Mouse (Mus musculus) embryonic facial prominence, embryonic 10.5 days (tissue): Measurements from ENCODE around the gene Med12l. TPM values are rescaled to one million over a fixed set of nuclear protein-coding genes. Genes with fewer than 3 reads are reported as not detected.

Experiments
- DNase-seq: peaks from one replicate; pipeline ENCODE4 v3.0.0-alpha.2; 2017; ENCODE audit warnings: low spot score
- H3K27ac ChIP-seq: fragments of 300-500 bp; sonication (generic); replicated peaks from 2 replicates; pipeline ENCODE4 v1.5.1; 2016; ENCODE audit warnings: mild to moderate bottlenecking
- H3K27me3 ChIP-seq: fragments of 300-500 bp; sonication (generic); replicated peaks from 2 replicates; pipeline ENCODE4 v1.6.1; 2016; ENCODE audit warnings: low read depth, mild to moderate bottlenecking; ENCODE audit not compliant: poor library complexity, severe bottlenecking
- H3K36me3 ChIP-seq: fragments of 300-500 bp; sonication (generic); replicated peaks from 2 replicates; pipeline ENCODE4 v1.6.1; 2016; ENCODE audit warnings: mild to moderate bottlenecking, moderate library complexity
- H3K4me1 ChIP-seq: fragments of 300-500 bp; sonication (generic); 2 replicates; pipeline ENCODE4 v1.6.1; 2016
- H3K4me3 ChIP-seq: fragments of 300-500 bp; sonication (generic); 2 replicates; pipeline ENCODE4 v1.5.1; 2016; ENCODE audit warnings: mild to moderate bottlenecking, moderate library complexity
- H3K9me3 ChIP-seq: fragments of 300-500 bp; sonication (generic); 2 replicates; pipeline ENCODE4 v1.6.1; 2016; ENCODE audit warnings: mild to moderate bottlenecking
- WGBS: fragments of 180-500 bp; shearing (Covaris S2); methylation state at CpG from one replicate; pipeline ENCODE4 v1.1.7; 2016; 5-methylcytosine and 5-hydroxymethylcytosine counted together
- polyA plus RNA-seq: library from polyadenylated mRNA; unstranded; fragments of >200 nt; fragmentation: Nextera tagmentation; extraction: Ambion mirVana; gene quantifications from 2 replicates; pipeline ENCODE4 v1.2.1, GENCODE M21; 2016

The Med12l gene
- polyA plus RNA-seq, 1 experiment from 2014 or later = 2.0 TPM

DNA sequence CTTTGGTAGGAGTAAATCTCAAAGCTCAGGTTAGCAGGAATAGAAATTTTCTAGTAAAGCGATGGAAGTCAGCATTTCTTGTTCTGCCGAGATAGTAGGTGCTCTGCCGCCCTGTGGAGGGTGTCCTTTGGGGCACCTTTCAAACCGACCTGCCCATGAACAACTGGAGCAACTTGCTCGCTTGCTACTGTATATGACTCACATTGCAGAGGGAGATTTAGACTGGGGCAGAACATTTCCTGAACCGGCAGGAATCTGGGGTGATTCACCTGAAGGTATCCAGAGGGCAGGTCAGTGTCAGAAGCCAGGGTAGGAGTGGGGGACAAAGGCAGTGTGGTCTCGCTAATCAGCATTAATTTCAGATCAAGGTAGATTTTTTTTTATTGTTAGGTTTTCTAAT lies 189.3 kb downstream of the Med12l start, which contains the start of gene Gpr87:
Gene Gpr87, minus strand, starts transcription at position 167 of the 400 bp plus-strand sequence.
- no peaks in the 10 kb centered on the region for H3K36me3 ChIP-seq
- no peak within 1 kb of the TSS for H3K4me3 ChIP-seq
- no peak within 1 kb of the TSS for H3K27ac ChIP-seq
- no peaks in the 10 kb centered on the region for H3K4me1 ChIP-seq
- no peak for DNase-seq
- H3K27me3 ChIP-seq = no peaks in the 10 kb centered on the region
- 84% methylated on average over 7 of the region's 7 CpGs for WGBS
- no peaks in the 10 kb centered on the region for H3K9me3 ChIP-seq

DNA sequence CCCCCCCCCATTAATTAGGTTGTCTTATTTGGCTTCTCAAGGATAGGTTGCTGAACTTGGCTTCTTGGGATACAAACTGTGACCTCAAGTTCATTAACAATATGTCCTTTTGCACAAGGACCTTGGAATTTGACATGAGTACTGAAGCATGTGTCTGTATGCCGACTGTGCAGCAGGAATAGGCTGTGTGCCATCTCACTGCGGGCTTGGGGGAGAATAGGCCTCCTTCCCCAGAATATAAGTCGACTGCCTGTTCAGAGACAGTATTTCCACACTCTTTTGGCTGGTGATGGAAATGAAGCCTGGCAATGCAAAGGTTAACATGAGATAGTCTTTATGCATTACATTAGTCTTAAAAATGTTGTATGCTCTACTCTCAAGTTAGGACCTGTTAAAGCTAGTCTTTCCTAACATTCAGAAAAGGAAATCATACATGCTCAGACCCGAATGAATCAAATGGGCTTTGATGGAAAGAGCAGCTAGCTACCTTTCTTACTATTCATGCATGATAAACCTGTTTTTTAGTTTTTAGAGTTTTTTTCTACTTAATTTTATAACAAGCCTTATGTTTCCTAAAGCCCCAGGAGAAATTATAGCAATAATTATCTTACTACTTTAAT lies 191.8 kb downstream of the Med12l start:
- DNase-seq = no peak
- Histone ChIP-seq H3K9me3 (no peaks in the 10 kb centered on the region), H3K27ac (no peak overlapping the region), H3K27me3 (no peaks in the 10 kb centered on the region), H3K4me1 (no peaks in the 10 kb centered on the region), H3K36me3 (no peaks in the 10 kb centered on the region), H3K4me3 (no peak overlapping the region)
- 87% methylated on average over 4 of the region's 4 CpGs for WGBS

DNA sequence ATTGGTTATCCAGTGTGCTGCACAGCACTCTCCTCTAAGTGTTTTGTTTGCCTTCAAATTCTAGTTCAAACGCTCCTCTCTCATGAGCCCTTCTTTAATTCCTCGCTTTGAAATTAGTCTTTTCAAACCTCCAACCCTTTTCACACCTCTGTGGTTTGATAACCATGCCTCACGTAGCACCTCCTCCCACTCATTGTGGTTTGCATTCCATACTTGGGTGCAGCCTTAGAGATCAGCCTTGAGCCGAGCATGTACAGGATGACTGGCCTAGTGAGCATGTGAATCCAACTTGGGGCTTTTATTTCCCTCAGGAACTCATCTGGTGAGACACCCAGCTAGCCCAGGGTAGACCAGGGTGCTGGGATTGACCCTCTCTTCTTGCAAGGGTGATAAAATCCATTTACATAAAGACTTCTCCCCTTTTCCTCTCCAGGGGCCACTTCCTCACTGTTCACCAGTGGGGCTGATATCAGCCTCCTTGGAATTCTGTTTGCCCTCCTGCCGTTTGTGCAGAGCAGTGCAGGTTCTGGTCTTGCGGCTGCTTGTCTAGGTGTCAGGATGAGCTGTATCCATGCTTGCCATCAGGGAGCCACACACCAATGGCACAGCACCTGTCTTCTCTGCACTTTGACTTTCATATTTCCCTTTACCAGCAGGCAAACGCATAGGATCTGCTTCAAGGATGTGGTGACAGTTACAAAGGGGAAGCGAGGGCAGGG lies 198.3 kb downstream of the Med12l start:
- Histone ChIP-seq H3K9me3 (no peaks in the 10 kb centered on the region), H3K4me3 (no peak overlapping the region), H3K27ac (no peak overlapping the region), H3K36me3 (no peaks in the 10 kb centered on the region), H3K27me3 (no peaks in the 10 kb centered on the region), H3K4me1 (peaks cover 4% of the 10 kb centered on the region; the same call in 1 of the 2 replicates)
- WGBS = 85% methylated on average over 8 of the region's 8 CpGs
- no peak for DNase-seq

DNA sequence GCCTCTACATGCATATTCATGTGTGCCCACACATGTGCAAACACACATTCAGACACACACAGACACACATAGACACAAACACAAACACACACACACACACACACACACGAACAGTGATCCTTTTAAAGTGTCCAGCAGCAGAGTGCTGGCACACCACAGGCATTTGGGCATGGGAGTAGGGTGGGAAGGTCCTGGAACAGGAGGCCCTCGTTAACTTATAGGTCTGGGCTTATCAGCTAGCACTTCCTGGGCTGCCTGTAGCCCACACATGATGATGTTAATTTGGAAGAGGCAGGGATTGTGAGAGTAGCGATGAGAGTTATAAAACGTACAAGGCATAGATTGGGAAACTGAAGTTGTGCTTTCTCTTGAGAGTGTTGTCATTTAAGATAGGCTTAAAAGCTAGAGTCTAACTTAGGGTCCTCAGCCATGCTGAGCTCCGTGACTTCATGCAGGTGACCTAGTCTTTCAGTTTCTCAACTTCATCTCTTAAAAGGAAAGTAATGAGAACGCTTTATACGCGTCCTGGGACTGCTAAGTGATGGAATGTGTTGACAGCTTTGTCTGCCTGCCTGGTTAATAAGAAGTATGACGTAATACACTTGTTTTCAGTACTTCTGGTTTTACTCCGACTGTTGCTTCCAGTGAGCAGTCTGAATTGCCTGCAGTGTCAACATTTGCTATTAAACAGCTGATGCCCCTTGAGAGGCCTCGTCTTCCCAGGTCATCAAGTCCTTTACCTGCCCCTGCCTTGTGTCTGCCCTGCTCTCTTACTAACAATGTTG lies 199.3 kb downstream of the Med12l start:
- H3K4me3 ChIP-seq = no peak overlapping the region
- H3K36me3 ChIP-seq = no peaks in the 10 kb centered on the region
- no peak overlapping the region for H3K27ac ChIP-seq
- H3K9me3 ChIP-seq = no peaks in the 10 kb centered on the region
- no peak for DNase-seq
- WGBS = 84% methylated on average over 11 of the region's 11 CpGs
- H3K4me1 ChIP-seq = peaks cover 4% of the 10 kb centered on the region; the same call in 1 of the 2 replicates
- no peaks in the 10 kb centered on the region for H3K27me3 ChIP-seq

DNA sequence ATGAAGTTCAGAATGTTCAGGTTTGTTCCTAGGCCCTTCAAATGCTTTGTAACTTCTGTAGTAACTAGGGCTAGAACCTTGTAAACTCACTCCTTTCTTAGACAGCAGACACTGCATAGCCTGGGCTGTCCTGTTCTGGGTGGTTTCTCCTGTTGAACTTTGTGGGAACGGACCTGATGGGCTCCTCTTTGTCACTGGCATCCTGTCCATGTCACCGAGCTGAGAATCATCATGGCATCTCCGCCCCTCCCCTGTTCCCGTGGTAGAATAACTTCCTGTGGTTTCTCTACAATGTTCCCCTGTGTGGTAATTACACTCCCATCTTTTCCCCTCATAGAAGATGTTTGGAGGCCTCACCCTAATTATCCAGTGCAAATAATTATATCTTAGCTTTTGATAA lies 200.3 kb downstream of the Med12l start:
- WGBS = 74% methylated on average over 4 of the region's 4 CpGs
- no peak overlapping the region for H3K27ac ChIP-seq
- DNase-seq = no peak

DNA sequence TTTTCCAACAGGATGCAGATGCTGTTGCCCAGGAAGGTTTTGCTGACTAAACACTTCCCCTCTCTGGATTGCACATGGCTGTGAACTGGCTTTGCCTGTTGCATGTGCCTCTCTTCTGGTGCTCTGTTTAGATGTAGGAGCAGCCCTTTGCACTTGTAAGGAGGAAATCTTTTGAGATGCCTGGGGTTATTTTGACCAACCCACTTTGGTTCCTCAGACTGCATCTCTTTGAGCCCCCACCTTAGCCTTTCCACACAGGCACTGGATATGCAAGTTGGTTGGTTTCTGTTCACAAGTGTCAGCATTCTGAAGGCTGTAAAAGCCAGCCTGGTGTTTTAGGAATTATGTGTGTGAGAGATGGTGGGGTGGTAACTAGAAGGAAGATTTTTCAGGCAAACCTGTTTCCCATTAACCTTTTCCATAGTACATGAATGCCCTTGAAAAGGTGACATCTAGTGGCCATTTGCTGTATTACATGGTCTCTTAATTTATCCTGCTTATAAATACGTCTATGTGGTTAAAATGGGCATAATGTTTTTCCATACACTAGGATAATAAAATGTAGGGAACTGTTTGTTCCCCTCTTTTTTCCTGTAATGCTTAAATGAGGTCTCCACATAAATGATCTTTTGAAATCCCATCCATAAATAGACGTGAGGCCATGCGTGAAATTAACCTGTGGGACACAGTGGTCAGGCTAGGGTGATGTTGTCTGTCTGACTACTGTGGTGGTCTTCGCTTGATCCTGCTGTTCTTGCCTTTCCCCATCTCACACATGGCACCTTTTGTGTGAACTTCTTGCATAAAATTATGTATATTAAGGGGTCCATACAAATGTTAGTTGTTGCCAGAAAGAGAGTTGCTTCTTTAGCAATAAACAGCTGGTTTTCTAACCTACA lies 203.3 kb downstream of the Med12l start:
- Histone ChIP-seq H3K4me1 (peaks cover 4% of the 10 kb centered on the region; the same call in 1 of the 2 replicates), H3K27ac (no peak overlapping the region; the same call in 1 of the 2 replicates), H3K4me3 (no peak overlapping the region), H3K36me3 (no peaks in the 10 kb centered on the region), H3K27me3 (no peaks in the 10 kb centered on the region), H3K9me3 (no peaks in the 10 kb centered on the region)
- peak; percentile 18 for DNase-seq
- 65% methylated on average over 4 of the region's 4 CpGs for WGBS

More for the DNA sequence above, 200.3 kb downstream of the Med12l start:
- Histone ChIP-seq H3K27me3 (no peaks in the 10 kb centered on the region), H3K4me3 (no peak overlapping the region), H3K9me3 (no peaks in the 10 kb centered on the region), H3K36me3 (no peaks in the 10 kb centered on the region), H3K4me1 (peaks cover 4% of the 10 kb centered on the region; the same call in 1 of the 2 replicates)

DNA sequence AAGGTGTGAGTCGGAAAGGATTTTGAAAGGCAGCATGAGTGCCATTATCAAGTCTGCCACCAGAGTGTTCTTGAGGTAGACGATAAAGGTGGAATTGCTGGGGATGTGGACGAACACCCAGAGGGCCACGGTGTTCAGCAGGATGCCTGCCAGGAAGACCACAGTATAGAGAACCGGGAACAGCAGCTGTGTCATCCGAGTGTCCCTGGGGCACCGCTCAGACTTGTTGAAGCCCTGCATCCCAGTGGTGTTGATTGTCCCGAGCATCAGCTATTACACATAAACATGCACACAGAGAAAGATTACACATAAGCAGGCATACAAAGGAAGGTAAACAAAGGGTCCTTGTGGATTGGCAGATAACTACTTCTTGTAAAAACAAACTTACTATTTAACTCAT lies 204.5 kb downstream of the Med12l start:
- no peak overlapping the region for H3K27ac ChIP-seq
- no peaks in the 10 kb centered on the region for H3K27me3 ChIP-seq
- H3K4me1 ChIP-seq = peaks cover 4% of the 10 kb centered on the region; the same call in 1 of the 2 replicates
- no peaks in the 10 kb centered on the region for H3K9me3 ChIP-seq
- no peak for DNase-seq
- no peak overlapping the region for H3K4me3 ChIP-seq
- WGBS = 67% methylated on average over 8 of the region's 8 CpGs
- no peaks in the 10 kb centered on the region for H3K36me3 ChIP-seq

DNA sequence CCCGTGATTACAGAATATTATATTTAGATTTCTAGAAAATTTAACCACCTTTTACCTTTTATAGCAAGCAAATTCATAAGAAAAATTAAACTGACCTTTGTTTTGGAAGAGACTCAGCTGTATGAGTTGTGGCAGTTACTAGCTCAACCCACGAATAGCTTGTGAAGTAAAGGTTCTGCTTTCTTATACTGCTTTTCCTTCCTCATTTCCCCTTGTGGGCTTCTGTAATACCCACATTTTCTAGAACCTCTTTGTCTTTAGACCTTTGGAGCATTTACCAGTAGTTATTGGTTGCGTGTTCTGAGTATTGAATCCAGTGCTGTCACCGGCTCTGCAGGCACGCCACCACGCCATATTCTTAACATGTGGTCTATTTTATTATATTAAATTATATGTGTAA lies 205.1 kb downstream of the Med12l start, which contains the start of gene P2ry13:
Gene P2ry13, minus strand, starts transcription at position 156 of the 400 bp plus-strand sequence.
- 91% methylated on average over 6 of the region's 6 CpGs for WGBS
- DNase-seq = no peak

DNA sequence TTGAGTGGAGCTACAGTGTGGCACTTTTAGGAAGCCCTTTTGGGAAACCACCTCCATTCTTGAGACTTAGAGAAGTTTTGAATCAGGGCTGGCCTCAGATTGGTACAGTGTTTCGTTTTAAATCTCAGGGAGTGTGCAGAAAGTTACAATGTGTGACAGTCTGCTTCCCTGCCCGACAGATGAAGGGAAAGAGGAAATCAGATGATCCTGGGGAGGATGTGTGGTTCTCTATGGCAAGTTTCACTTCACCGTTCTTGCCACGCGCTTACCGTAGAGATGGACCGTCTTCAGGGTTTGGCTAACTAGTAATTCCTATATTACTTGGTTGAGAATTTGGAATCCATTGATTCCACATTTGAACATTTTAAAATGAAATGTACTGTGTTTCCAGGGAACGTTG lies 206.2 kb downstream of the Med12l start:
- Histone ChIP-seq H3K36me3 (no peaks in the 10 kb centered on the region), H3K27me3 (no peaks in the 10 kb centered on the region), H3K4me3 (no peak overlapping the region), H3K4me1 (peaks cover 4% of the 10 kb centered on the region; the same call in 1 of the 2 replicates), H3K9me3 (no peaks in the 10 kb centered on the region), H3K27ac (no peak overlapping the region)
- WGBS = 85% methylated on average over 8 of the region's 8 CpGs
- no peak for DNase-seq

More for the DNA sequence above, 205.1 kb downstream of the Med12l start, which contains the start of gene P2ry13:
- Histone ChIP-seq H3K27ac (no peak within 1 kb of the TSS), H3K27me3 (no peaks in the 10 kb centered on the region), H3K4me3 (no peak within 1 kb of the TSS), H3K4me1 (peaks cover 4% of the 10 kb centered on the region; the same call in 1 of the 2 replicates), H3K9me3 (no peaks in the 10 kb centered on the region), H3K36me3 (no peaks in the 10 kb centered on the region)

DNA sequence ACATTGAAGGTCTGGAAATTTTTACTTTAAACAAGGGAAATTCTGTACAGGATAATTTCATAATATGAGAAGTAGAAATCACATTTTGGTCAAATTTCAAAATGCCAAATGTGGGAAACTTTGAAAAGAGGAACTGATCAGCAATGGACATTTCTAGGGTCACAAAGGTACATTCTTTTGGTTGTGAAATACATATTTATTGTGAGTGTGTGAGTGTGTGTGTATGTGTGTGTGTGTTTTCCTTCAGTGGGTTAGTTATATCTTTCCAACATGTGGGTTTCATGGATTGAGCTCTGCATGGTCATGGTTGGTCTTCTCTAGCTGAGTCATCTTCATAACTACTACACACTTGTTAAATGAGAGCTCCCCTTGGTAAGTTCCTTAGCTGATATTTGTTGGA lies 206.8 kb downstream of the Med12l start:
- Histone ChIP-seq H3K27me3 (no peaks in the 10 kb centered on the region), H3K27ac (no peak overlapping the region), H3K4me3 (no peak overlapping the region), H3K4me1 (peaks cover 4% of the 10 kb centered on the region; the same call in 1 of the 2 replicates), H3K9me3 (no peaks in the 10 kb centered on the region), H3K36me3 (no peaks in the 10 kb centered on the region)
- no peak for DNase-seq

DNA sequence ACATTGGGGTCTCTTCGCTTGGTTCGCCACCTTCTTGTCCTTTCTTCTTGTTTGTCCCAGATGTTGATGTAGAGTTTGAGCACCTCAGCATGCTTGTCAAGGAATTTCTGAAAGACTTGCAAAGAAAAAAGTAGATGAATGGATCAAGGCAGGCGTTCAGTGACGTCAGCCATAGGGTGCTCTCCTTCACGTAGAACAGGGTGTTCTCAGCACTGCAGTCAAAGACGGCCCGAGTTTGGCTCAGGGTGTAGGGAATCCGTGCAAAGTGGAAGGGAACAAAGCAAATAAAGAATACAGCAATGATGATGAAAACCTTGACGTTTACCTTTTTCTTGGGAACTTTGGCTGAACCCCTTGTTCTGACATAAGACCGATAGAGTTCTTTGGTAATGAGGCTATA lies 211.6 kb downstream of the Med12l start:
- 93% methylated on average over 10 of the region's 10 CpGs for WGBS
- no peaks in the 10 kb centered on the region for H3K9me3 ChIP-seq
- H3K27me3 ChIP-seq = no peaks in the 10 kb centered on the region
- H3K4me3 ChIP-seq = no peak overlapping the region
- H3K36me3 ChIP-seq = no peaks in the 10 kb centered on the region
- DNase-seq = no peak
- H3K27ac ChIP-seq = no peak overlapping the region
- no peaks in the 10 kb centered on the region for H3K4me1 ChIP-seq

DNA sequence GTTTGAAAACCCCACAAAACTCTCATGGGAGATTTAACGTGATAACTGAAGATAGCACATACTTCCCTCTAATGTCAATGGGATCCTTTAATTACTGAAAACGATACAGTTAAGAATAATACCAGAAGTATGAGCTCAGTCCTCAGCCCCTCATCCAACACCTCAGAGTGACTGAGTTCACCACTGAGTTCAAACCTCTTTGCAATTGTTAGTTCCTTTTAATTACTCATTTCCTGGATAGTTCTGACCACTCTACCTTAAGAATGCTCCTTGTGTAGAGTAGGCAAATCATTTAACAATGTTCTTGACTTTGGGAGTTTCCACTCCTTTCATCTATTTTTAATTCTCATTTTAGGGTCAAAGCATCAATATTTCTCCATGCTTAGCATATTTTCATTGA lies 213.7 kb downstream of the Med12l start:
- no peak overlapping the region for H3K4me3 ChIP-seq
- no peaks in the 10 kb centered on the region for H3K9me3 ChIP-seq
- H3K27me3 ChIP-seq = no peaks in the 10 kb centered on the region
- no peaks in the 10 kb centered on the region for H3K36me3 ChIP-seq
- 87% methylated on average over 2 of the region's 2 CpGs for WGBS
- H3K4me1 ChIP-seq = no peaks in the 10 kb centered on the region
- DNase-seq = no peak
- H3K27ac ChIP-seq = no peak overlapping the region
